Mouse (Mus musculus): ENCODE measurements around the gene Rtl10. TPM values are rescaled to one million over a fixed set of nuclear protein-coding genes. Genes with fewer than 3 reads are reported as not detected.

Gene Rtl10
- total and polyA plus RNA-seq, 3 experiments: 5.9 to 13.3 TPM; not detected in 1

GRCm38 (mm10) chr16:18451486-18452181 is 47.1 kb upstream of the Rtl10 start:
- Histone ChIP-seq H3K79me2 (ENCODE audit: control insufficient read depth, insufficient read depth, low read length, poor library complexity) (no peaks in the 10 kb centered on the region), H3K27me3 (ENCODE audit: control insufficient read depth in 1 of 2, insufficient read depth in 2 of 2, low read length in 2 of 2) (no peaks in the 10 kb centered on the region), H3K27ac (ENCODE audit: control insufficient read depth, low read depth, low read length) (no peak overlapping the region), H3K4me1 (ENCODE audit: control insufficient read depth in 1 of 2, insufficient read depth in 2 of 2, low read length in 2 of 2) (no peaks in the 10 kb centered on the region), H3K36me3 (ENCODE audit: control insufficient read depth in 1 of 2, insufficient read depth in 2 of 2, low read length in 2 of 2) (no peaks in the 10 kb centered on the region; a peak in 1 of 4 replicates), H3K9me3 (replicated peaks; ENCODE audit: insufficient read depth, low read length) (no peaks in the 10 kb centered on the region), H3K9ac (ENCODE audit: control insufficient read depth, low read depth, low read length, poor library complexity, severe bottlenecking) (no peak overlapping the region), H3K4me3 (ENCODE audit: control insufficient read depth in 1 of 2, insufficient read depth in 1 of 2, low read depth in 2 of 2, low read length in 2 of 2) (no peak overlapping the region)
- no peak for DNase-seq (ENCODE audit: low read depth, low spot score)
- no peak for TF ChIP-seq SIN3A (IDR thresholded peaks at IDR 0.05; ENCODE audit: low read length)
- no peak for TF ChIP-seq TCF12 (IDR thresholded peaks at IDR 0.05; ENCODE audit: low read depth, low read length)
- TF ChIP-seq ELF1 (IDR thresholded peaks at IDR 0.05; ENCODE audit: low read depth, low read length): no peak
- no peak for TF ChIP-seq GATA1 (IDR thresholded peaks at IDR 0.05; ENCODE audit: low read depth, low read length)
- TF ChIP-seq MYC (IDR thresholded peaks at IDR 0.05; ENCODE audit: low read depth, low read length): no peak
- no peak for TF ChIP-seq MEF2A (IDR thresholded peaks at IDR 0.05; ENCODE audit: extremely low read depth, insufficient replicate concordance, low read depth, low read length, poor library complexity, severe bottlenecking)

DNA sequence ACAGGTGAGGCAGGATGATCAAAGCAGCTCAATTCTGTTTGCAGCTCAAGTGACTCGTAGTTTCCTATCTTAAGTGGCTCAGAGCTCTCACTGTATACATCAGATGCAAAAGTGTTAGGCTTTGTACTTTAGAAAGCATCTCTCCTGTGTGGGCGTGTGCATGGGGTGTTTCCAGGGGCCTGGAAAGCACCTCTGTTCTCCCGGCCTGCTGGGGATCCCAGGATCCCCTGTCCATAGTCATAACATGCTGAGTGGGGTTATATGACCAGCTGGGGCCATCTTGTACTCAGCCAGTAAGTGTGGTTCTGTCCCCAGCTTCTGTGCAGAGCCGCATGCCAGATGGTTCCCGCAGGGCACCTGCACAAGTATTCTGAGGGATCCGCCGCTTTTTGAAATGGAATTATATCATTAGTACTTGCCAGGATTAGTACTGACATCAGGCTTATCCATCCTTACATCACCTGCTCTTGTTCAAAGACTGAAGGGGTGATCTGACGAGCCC is 46.3 kb upstream of the Rtl10 start:
- H3K4me3 ChIP-seq (ENCODE audit: control insufficient read depth in 1 of 2, insufficient read depth in 1 of 2, low read depth in 2 of 2, low read length in 2 of 2): no peak overlapping the region
- no peak overlapping the region for H3K27ac ChIP-seq (ENCODE audit: control insufficient read depth, low read depth, low read length)
- no peak overlapping the region for H3K9ac ChIP-seq (ENCODE audit: control insufficient read depth, low read depth, low read length, poor library complexity, severe bottlenecking)
- H3K9me3 ChIP-seq (replicated peaks; ENCODE audit: insufficient read depth, low read length): no peaks in the 10 kb centered on the region
- H3K4me1 ChIP-seq (ENCODE audit: control insufficient read depth in 1 of 2, insufficient read depth in 2 of 2, low read length in 2 of 2): no peaks in the 10 kb centered on the region
- no peaks in the 10 kb centered on the region; a peak in 1 of 4 replicates for H3K36me3 ChIP-seq (ENCODE audit: control insufficient read depth in 1 of 2, insufficient read depth in 2 of 2, low read length in 2 of 2)
- no peak for DNase-seq (ENCODE audit: low read depth, low spot score)
- H3K27me3 ChIP-seq (ENCODE audit: control insufficient read depth in 1 of 2, insufficient read depth in 2 of 2, low read length in 2 of 2): no peaks in the 10 kb centered on the region
- no peak for TF ChIP-seq POLR2A (IDR thresholded peaks at IDR 0.05; ENCODE audit: control insufficient read depth in 1 of 2, insufficient read depth in 1 of 2, low read depth in 1 of 2, low read length in 2 of 2, poor library complexity in 1 of 2)
- no peak for TF ChIP-seq GATA1 (IDR thresholded peaks at IDR 0.05; ENCODE audit: low read depth, low read length)
- no peak for TF ChIP-seq CTCF (IDR thresholded peaks at IDR 0.05 in 2 of 3, conservative IDR thresholded peaks at IDR 0.05 in 1 of 3; ENCODE audit: control insufficient read depth in 1 of 3, insufficient read depth in 1 of 3, low read depth in 2 of 3, low read length in 3 of 3, poor library complexity in 1 of 3, severe bottlenecking in 1 of 3)
- TF ChIP-seq CHD2 (IDR thresholded peaks at IDR 0.05; ENCODE audit: low read length): no peak
- no peak for TF ChIP-seq ZKSCAN1 (IDR thresholded peaks at IDR 0.05; ENCODE audit: low read depth, low read length)
- no peak for TF ChIP-seq POLR2AphosphoS2 (IDR thresholded peaks at IDR 0.05; ENCODE audit: low read length)
- no peak for TF ChIP-seq TCF12 (IDR thresholded peaks at IDR 0.05; ENCODE audit: low read depth, low read length)
- no peak for TF ChIP-seq CHD1 (IDR thresholded peaks at IDR 0.05; ENCODE audit: low read depth, low read length)
- TF ChIP-seq USF2 (IDR thresholded peaks at IDR 0.05; ENCODE audit: borderline replicate concordance in 1 of 2, insufficient read depth in 1 of 2, low read depth in 1 of 2, low read length in 2 of 2): no peak
- TF ChIP-seq SMC3 (IDR thresholded peaks at IDR 0.05; ENCODE audit: low read depth, low read length): no peak
- TF ChIP-seq BHLHE40 (IDR thresholded peaks at IDR 0.05; ENCODE audit: borderline replicate concordance, low read depth, low read length): no peak
- no peak for TF ChIP-seq MAX (IDR thresholded peaks at IDR 0.05; ENCODE audit: low read length)
- TF ChIP-seq RAD21 (IDR thresholded peaks at IDR 0.05; ENCODE audit: low read depth, low read length): no peak
- no peak for TF ChIP-seq ELF1 (IDR thresholded peaks at IDR 0.05; ENCODE audit: low read depth, low read length)
- no peak for TF ChIP-seq POLR2AphosphoS5 (IDR thresholded peaks at IDR 0.05; ENCODE audit: borderline replicate concordance, low read depth, low read length)
- no peaks in the 10 kb centered on the region for H3K79me2 ChIP-seq (ENCODE audit: control insufficient read depth, insufficient read depth, low read length, poor library complexity)
